Mouse (Mus musculus): ENCODE data around the gene Robo1.

Robo1 gene

GRCm38 (mm10) chr16:72307537-72308330 lies at the start of gene Robo1:
Gene Robo1 (plus strand): TSS chr16:72308306.
- no peak for DNase-seq (ENCODE audit: low spot score)

- no peak for DNase-seq (ENCODE audit: low spot score)
Observed at GRCm38 (mm10) chr16:72267839-72268238, 40.3 kb upstream of the Robo1 start.

- DNase-seq (ENCODE audit: low spot score), result no peak
Observed at GRCm38 (mm10) chr16:72276390-72277074, 31.6 kb upstream of the Robo1 start.

GRCm38 (mm10) chr16:72308331-72308668 lies 194 bp downstream of the Robo1 start:
- DNase-seq (ENCODE audit: low spot score), result no peak

GRCm38 (mm10) chr16:72327321-72327720 lies 19.2 kb downstream of the Robo1 start:
- no peak for DNase-seq (ENCODE audit: low spot score)

GRCm38 (mm10) chr16:72328579-72328978 lies 20.5 kb downstream of the Robo1 start:
- DNase-seq (ENCODE audit: low spot score), result no peak

GRCm38 (mm10) chr16:72337757-72338156 lies 29.7 kb downstream of the Robo1 start:
- DNase-seq (ENCODE audit: low spot score), result no peak

- DNase-seq (ENCODE audit: low spot score), result peak; percentile 6
Observed at GRCm38 (mm10) chr16:72350422-72350821, 42.3 kb downstream of the Robo1 start.

- DNase-seq (ENCODE audit: low spot score), result no peak
Observed at GRCm38 (mm10) chr16:72356515-72357357, 48.6 kb downstream of the Robo1 start.

- no peak for DNase-seq (ENCODE audit: low spot score)
Observed at GRCm38 (mm10) chr16:72376896-72377295, 68.8 kb downstream of the Robo1 start.

- DNase-seq (ENCODE audit: low spot score), result no peak
Observed at GRCm38 (mm10) chr16:72381819-72382218, 73.7 kb downstream of the Robo1 start.

- no peak for DNase-seq (ENCODE audit: low spot score)
Observed at GRCm38 (mm10) chr16:72383566-72383965, 75.5 kb downstream of the Robo1 start.

- DNase-seq (ENCODE audit: low spot score), result no peak
Observed at GRCm38 (mm10) chr16:72393512-72393911, 85.4 kb downstream of the Robo1 start.

GRCm38 (mm10) chr16:72398811-72399210 lies 90.7 kb downstream of the Robo1 start:
- DNase-seq (ENCODE audit: low spot score), result no peak

- no peak for DNase-seq (ENCODE audit: low spot score)
Observed at GRCm38 (mm10) chr16:72402381-72402780, 94.3 kb downstream of the Robo1 start.

- no peak for DNase-seq (ENCODE audit: low spot score)
Observed at GRCm38 (mm10) chr16:72409820-72410219, 101.7 kb downstream of the Robo1 start.

GRCm38 (mm10) chr16:72411669-72412270 lies 103.7 kb downstream of the Robo1 start:
- no peak for DNase-seq (ENCODE audit: low spot score)

GRCm38 (mm10) chr16:72412879-72413278 lies 104.8 kb downstream of the Robo1 start:
- no peak for DNase-seq (ENCODE audit: low spot score)

- DNase-seq (ENCODE audit: low spot score), result no peak
Observed at GRCm38 (mm10) chr16:72419328-72420066, 111.4 kb downstream of the Robo1 start.

- no peak for DNase-seq (ENCODE audit: low spot score)
Observed at GRCm38 (mm10) chr16:72422426-72422825, 114.3 kb downstream of the Robo1 start.

- DNase-seq (ENCODE audit: low spot score), result no peak
Observed at GRCm38 (mm10) chr16:72434396-72434795, 126.3 kb downstream of the Robo1 start.

All from T-cell, adult 2 months (primary cell).